ENCODE assay signal across 9 mouse cellular contexts in genomic region chr5:139345364-139345714, GRCm38 (mm10). TPM values are rescaled to one million over a fixed set of nuclear protein-coding genes. Genes with fewer than 3 reads are reported as not detected.
DNase-seq lines count a peak whose midpoint lies in the region; ATAC-seq and TF ChIP-seq lines count a peak whose summit lies in the region.
"Had no signal": no experiment of that assay in that cellular context is flagged by ENCODE, and none has a peak within 500 bp of the region (broad histone marks: within the 10 kb centered on the region; RNA-seq: fewer than 3 reads in every experiment).

No protein-coding gene starts in this region.

- peak overlapping the region; percentile 87 for H3K4me3 ChIP-seq in cerebellum, adult 2 months (replicated peaks; ENCODE audit: insufficient read depth, low read depth, low read length)
- H3K4me3 ChIP-seq in testis, adult 2 months (ENCODE audit: control insufficient read depth, low read depth, low read length), result peak overlapping the region; percentile 97
- peak overlapping the region; percentile 25 to 78 for H3K4me3 ChIP-seq in liver, embryonic 14.5 days (ENCODE audit: insufficient read depth in 1 of 2, low read depth in 2 of 2, low read length in 2 of 2)

- peaks cover 3% of the 10 kb centered on the region for H3K36me3 ChIP-seq in testis, adult 2 months (ENCODE audit: control insufficient read depth, insufficient read depth, low read length)
- peaks cover 13% of the 10 kb centered on the region for H3K36me3 ChIP-seq in liver, embryonic 14.5 days (replicated peaks; ENCODE audit: control insufficient read depth, insufficient read depth, low read depth)

- no peaks in the 10 kb centered on the region for H3K27me3 ChIP-seq in cerebellum, adult 2 months (ENCODE audit: control insufficient read depth, insufficient read depth, low read length)
- H3K27me3 ChIP-seq in testis, adult 2 months (ENCODE audit: control insufficient read depth, insufficient read depth, low read length), result no peaks in the 10 kb centered on the region
- no peaks in the 10 kb centered on the region for H3K27me3 ChIP-seq in liver, embryonic 14.5 days (ENCODE audit: control insufficient read depth, insufficient read depth, low read length)

- WGBS in cerebellum, adult 2 months, result 13% methylated on average over 5 of the region's 5 CpGs
- WGBS in liver, embryonic 14.5 days (ENCODE audit: insufficient replicate concordance), result 8% methylated on average over 5 of the region's 5 CpGs

- peaks cover 4% of the 10 kb centered on the region for H3K4me1 ChIP-seq in cerebellum, adult 2 months (ENCODE audit: control insufficient read depth, insufficient read depth, low read length)
- H3K4me1 ChIP-seq in testis, adult 2 months (ENCODE audit: control insufficient read depth, insufficient read depth, low read length), result peaks cover 11% of the 10 kb centered on the region
- peaks cover 17 to 28% of the 10 kb centered on the region in 2 experiments for H3K4me1 ChIP-seq in liver, embryonic 14.5 days (replicated peaks; ENCODE audit: control insufficient read depth in 2 of 2, insufficient read depth in 2 of 2, low read length in 1 of 2)

- no peak for TF ChIP-seq POLR2A in cerebellum, adult 2 months (IDR thresholded peaks at IDR 0.05; ENCODE audit: borderline replicate concordance, insufficient read depth, low read length)
- no peak for TF ChIP-seq POLR2A in testis, adult 2 months (IDR thresholded peaks at IDR 0.05; ENCODE audit: control insufficient read depth, low read depth, low read length)

- no peak for DNase-seq in cerebellum, adult 2 months
- no peak for DNase-seq in cerebellum, adult 11 months
- no peak for DNase-seq in testis, postnatal 14 days (ENCODE audit: low spot score)
- DNase-seq in liver, embryonic 14.5 days (ENCODE audit: low read depth in 3 of 3, low spot score in 3 of 3), result no peak
- no peak for DNase-seq in embryo, embryonic 9.5 days (ENCODE audit: extremely low spot score)
- no peak for DNase-seq in ovary, postnatal 36 days (ENCODE audit: low spot score)
- no peak for DNase-seq in layer of hippocampus, postnatal 36 days

- TF ChIP-seq EP300 in liver, embryonic 14.5 days (IDR thresholded peaks at IDR 0.05; ENCODE audit: low read depth), result no peak

- peak overlapping the region; percentile 85 for H3K4me2 ChIP-seq in liver, embryonic 14.5 days (ENCODE audit: low read depth)

- peak; percentile 18 for ATAC-seq in liver, embryonic 14.5 days (ENCODE audit: insufficient read depth)

- H3K9me3 ChIP-seq in liver, embryonic 14.5 days (ENCODE audit: control insufficient read depth, low read length), result no peaks in the 10 kb centered on the region

- H3K9ac ChIP-seq in liver, embryonic 14.5 days (replicated peaks), result peak overlapping the region; percentile 42

- no peak for TF ChIP-seq CTCF in cerebellum, adult 2 months (IDR thresholded peaks at IDR 0.05; ENCODE audit: borderline replicate concordance, insufficient read depth, low read depth, low read length)
- TF ChIP-seq CTCF in testis, adult 2 months (IDR thresholded peaks at IDR 0.05; ENCODE audit: control insufficient read depth, insufficient read depth, insufficient replicate concordance, low read depth, low read length), result no peak
- TF ChIP-seq CTCF in liver, embryonic 14.5 days (IDR thresholded peaks at IDR 0.05; ENCODE audit: low read depth), result no peak

- H3K27ac ChIP-seq in cerebellum, adult 2 months (ENCODE audit: insufficient read depth, low read length), result 0 out of 2 replicates have a peak overlapping the region, but pooled peaks have one; percentile 49
- H3K27ac ChIP-seq in testis, adult 2 months (ENCODE audit: control insufficient read depth, insufficient read depth, low read depth, low read length), result no peak overlapping the region
- peak overlapping the region; percentile 49 for H3K27ac ChIP-seq in liver, embryonic 14.5 days

RNA-seq across cellular contexts. Expression of gene Cox19, which starts 5.9 kb away (rescaled TPM):
- polyA plus RNA-seq in cerebellum, adult 2 months (2012; rRNA removed), result 87.4 and 91.1 TPM in 2 replicates
- polyA plus RNA-seq in testis, adult 2 months (2012; rRNA removed), result 42.2 and 49.9 TPM in 2 replicates
- 22.6 and 23.3 TPM in 2 replicates for polyA plus RNA-seq in liver, embryonic 14.5 days (2012; rRNA removed)
- polyA plus RNA-seq in liver, embryonic 14.5 days (2014; fragmentation: Nextera tagmentation; extraction: Ambion mirVana), result 61.4 and 62.3 TPM in 2 replicates
- total RNA-seq in layer of hippocampus, postnatal 36 days (2021), result 10 to 100 TPM; 68.6 to 76.3 TPM

RNA-seq across cellular contexts. Expression of gene Cyp2w1, which starts 7.1 kb away (rescaled TPM):
- polyA plus RNA-seq in cerebellum, adult 2 months (2012; rRNA removed), result not detected in 2 replicates
- 0.07 TPM in 1 of 2 replicates, not detected in the other for polyA plus RNA-seq in testis, adult 2 months (2012; rRNA removed)
- 0.03 and 0.05 TPM in 2 replicates for polyA plus RNA-seq in liver, embryonic 14.5 days (2012; rRNA removed)
- not detected in 2 replicates for polyA plus RNA-seq in liver, embryonic 14.5 days (2014; fragmentation: Nextera tagmentation; extraction: Ambion mirVana)
- not detected for total RNA-seq in layer of hippocampus, postnatal 36 days (2021)
- total RNA-seq: megakaryocyte progenitor cell, adult 5-6 weeks had no signal

RNA-seq across cellular contexts. Expression of gene Adap1, which starts 19.9 kb away (rescaled TPM):
- polyA plus RNA-seq in cerebellum, adult 2 months (2012; rRNA removed), result 156 and 163 TPM in 2 replicates
- polyA plus RNA-seq in testis, adult 2 months (2012; rRNA removed), result 7.8 and 8.7 TPM in 2 replicates
- 3.0 and 3.1 TPM in 2 replicates for polyA plus RNA-seq in liver, embryonic 14.5 days (2012; rRNA removed)
- polyA plus RNA-seq in liver, embryonic 14.5 days (2014; fragmentation: Nextera tagmentation; extraction: Ambion mirVana), result 2.2 and 2.7 TPM in 2 replicates
- total RNA-seq in layer of hippocampus, postnatal 36 days (2021), result 100 to 1,000 TPM; 179 to 185 TPM

RNA-seq across cellular contexts. Expression of gene Gpr146, which starts 32.2 kb away (rescaled TPM):
- polyA plus RNA-seq in cerebellum, adult 2 months (2012; rRNA removed), result 16.4 and 17.3 TPM in 2 replicates
- polyA plus RNA-seq in testis, adult 2 months (2012; rRNA removed), result 1.2 TPM in 2 replicates
- 14.6 and 14.7 TPM in 2 replicates for polyA plus RNA-seq in liver, embryonic 14.5 days (2012; rRNA removed)
- 18.4 and 20.1 TPM in 2 replicates for polyA plus RNA-seq in liver, embryonic 14.5 days (2014; fragmentation: Nextera tagmentation; extraction: Ambion mirVana)
- 10 to 100 TPM; 11.0 to 13.1 TPM for total RNA-seq in layer of hippocampus, postnatal 36 days (2021)

RNA-seq across cellular contexts. Expression of gene C130050O18Rik, which starts 59.7 kb away (rescaled TPM):
- polyA plus RNA-seq in cerebellum, adult 2 months (2012; rRNA removed), result 0.21 and 0.25 TPM in 2 replicates
- 0.12 TPM in 1 of 2 replicates, not detected in the other for polyA plus RNA-seq in testis, adult 2 months (2012; rRNA removed)
- 0.93 and 1.1 TPM in 2 replicates for polyA plus RNA-seq in liver, embryonic 14.5 days (2012; rRNA removed)
- polyA plus RNA-seq in liver, embryonic 14.5 days (2014; fragmentation: Nextera tagmentation; extraction: Ambion mirVana), result 1.0 and 1.3 TPM in 2 replicates
- total RNA-seq in layer of hippocampus, postnatal 36 days (2021), result under 1 TPM in 1 of 2 experiments, not detected in 1; 0.20 TPM

Comparison
In these comparisons a context has a peak if more than half of its experiments do, and no peak if none do; other contexts are left out.
1. RNA of gene Adap1, which starts 19.9 kb away (polyA plus RNA-seq): 156 to 163 TPM in cerebellum, adult 2 months; 7.8 to 8.7 TPM in testis, adult 2 months and 2.2 to 3.1 TPM in liver, embryonic 14.5 days; every median in the first group is over 10 times any median in the second.
2. Peak in every context shown above with its lines, with median percentiles within 50 percentile points of each other: H3K4me3 ChIP-seq.